Mouse (Mus musculus): Measurements from ENCODE around the gene Zfyve1. TPM values are rescaled to one million over a fixed set of nuclear protein-coding genes. Genes with fewer than 3 reads are reported as not detected.

The Zfyve1 gene
- polyA plus RNA-seq, 1 experiment = 47.6 TPM

GRCm38 (mm10) chr12:83499256-83499655 is 97.8 kb downstream of the Zfyve1 start:
- H3K4me1 ChIP-seq (ENCODE audit: control insufficient read depth, insufficient read depth, low read length) = peaks cover 4% of the 10 kb centered on the region
- WGBS = 84% methylated on average over 5 of the region's 5 CpGs
- no peak for DNase-seq
- no peak overlapping the region for H3K27ac ChIP-seq (ENCODE audit: insufficient read depth, low read length)
- H3K27me3 ChIP-seq (ENCODE audit: control insufficient read depth, insufficient read depth, low read length) = no peaks in the 10 kb centered on the region; the same call in 1 of the 2 replicates
- TF ChIP-seq CTCF (IDR thresholded peaks at IDR 0.05; ENCODE audit: borderline replicate concordance, insufficient read depth, low read depth, low read length) (no peak), POLR2A (IDR thresholded peaks at IDR 0.05; ENCODE audit: borderline replicate concordance, insufficient read depth, low read length) (no peak)
- no peak overlapping the region for H3K4me3 ChIP-seq (replicated peaks; ENCODE audit: insufficient read depth, low read depth, low read length)

DNA sequence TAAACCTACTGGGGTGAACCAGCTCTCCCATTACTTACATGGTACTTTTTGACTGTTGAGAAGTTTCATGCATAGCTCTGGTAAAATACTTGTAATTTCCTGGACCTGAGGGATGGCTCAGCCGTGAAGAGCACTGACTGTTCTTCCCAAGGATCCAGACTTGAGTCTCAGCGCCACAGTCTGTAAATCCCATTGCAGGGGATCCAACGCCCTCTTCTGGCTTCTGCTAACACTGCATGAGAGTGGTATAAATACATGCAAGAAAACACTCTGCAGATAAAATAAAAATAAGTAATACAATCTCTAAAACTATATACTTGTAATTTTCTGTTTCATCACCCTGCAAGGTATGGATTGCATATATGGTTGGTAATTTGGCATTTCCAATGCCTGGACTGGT is 99.1 kb downstream of the Zfyve1 start:
- WGBS = 90% methylated on average over 3 of the region's 3 CpGs

GRCm38 (mm10) chr12:83496736-83497135 is 100.3 kb downstream of the Zfyve1 start:
- TF ChIP-seq POLR2A (IDR thresholded peaks at IDR 0.05; ENCODE audit: borderline replicate concordance, insufficient read depth, low read length) (no peak), CTCF (IDR thresholded peaks at IDR 0.05; ENCODE audit: borderline replicate concordance, insufficient read depth, low read depth, low read length) (no peak)
- no peak for DNase-seq
- H3K4me1 ChIP-seq (ENCODE audit: control insufficient read depth, insufficient read depth, low read length) = no peaks in the 10 kb centered on the region; the same call in none of the 2 replicates
- H3K27ac ChIP-seq (ENCODE audit: insufficient read depth, low read length) = no peak overlapping the region
- no peak overlapping the region for H3K4me3 ChIP-seq (replicated peaks; ENCODE audit: insufficient read depth, low read depth, low read length)
- 92% methylated on average over 6 of the region's 6 CpGs for WGBS
- no peaks in the 10 kb centered on the region; the same call in 1 of the 2 replicates for H3K27me3 ChIP-seq (ENCODE audit: control insufficient read depth, insufficient read depth, low read length)

More for the DNA sequence above, 99.1 kb downstream of the Zfyve1 start:
- no peak overlapping the region for H3K27ac ChIP-seq (ENCODE audit: insufficient read depth, low read length)
- TF ChIP-seq POLR2A (IDR thresholded peaks at IDR 0.05; ENCODE audit: borderline replicate concordance, insufficient read depth, low read length) = no peak
- 0 out of 2 replicates have a peak, but pooled peaks have one; percentile 12 for TF ChIP-seq CTCF (IDR thresholded peaks at IDR 0.05; ENCODE audit: borderline replicate concordance, insufficient read depth, low read depth, low read length)
- H3K27me3 ChIP-seq (ENCODE audit: control insufficient read depth, insufficient read depth, low read length) = no peaks in the 10 kb centered on the region; the same call in 1 of the 2 replicates
- DNase-seq = no peak
- no peak overlapping the region for H3K4me3 ChIP-seq (replicated peaks; ENCODE audit: insufficient read depth, low read depth, low read length)
- H3K4me1 ChIP-seq (ENCODE audit: control insufficient read depth, insufficient read depth, low read length) = peaks cover 4% of the 10 kb centered on the region

Other genes starting within 250 kb of the Zfyve1 start
- 42.6 and 52.3 TPM in 2 replicates for gene Dpf3, start 109.5 kb downstream of the Zfyve1 start, polyA plus RNA-seq (2012; rRNA removed)
- gene Dcaf4, start 76.8 kb downstream of the Zfyve1 start, polyA plus RNA-seq (2012; rRNA removed) = 34.1 and 34.8 TPM in 2 replicates
- 159 and 191 TPM in 2 replicates for gene Rbm25, start 34.0 kb upstream of the Zfyve1 start, polyA plus RNA-seq (2012; rRNA removed)
- 45.5 and 46.6 TPM in 2 replicates for gene Psen1, start 90.9 kb upstream of the Zfyve1 start, polyA plus RNA-seq (2012; rRNA removed)
- 0.95 and 0.97 TPM in 2 replicates for gene Papln, start 166.4 kb upstream of the Zfyve1 start, polyA plus RNA-seq (2012; rRNA removed)